Mouse (Mus musculus): ENCODE measurements at regions not wholly inside any gene's neighbourhood (a gene's known extent, or its start where the extent isn't known, plus 50 kb on each side); places are given as distances from the start of the nearest gene placed in this dataset.
"Not testable (repeated sequence)": the region's sequence is repeated elsewhere in the genome, so short reads cannot be mapped to it uniquely, and the experiment has no call there.

DNA sequence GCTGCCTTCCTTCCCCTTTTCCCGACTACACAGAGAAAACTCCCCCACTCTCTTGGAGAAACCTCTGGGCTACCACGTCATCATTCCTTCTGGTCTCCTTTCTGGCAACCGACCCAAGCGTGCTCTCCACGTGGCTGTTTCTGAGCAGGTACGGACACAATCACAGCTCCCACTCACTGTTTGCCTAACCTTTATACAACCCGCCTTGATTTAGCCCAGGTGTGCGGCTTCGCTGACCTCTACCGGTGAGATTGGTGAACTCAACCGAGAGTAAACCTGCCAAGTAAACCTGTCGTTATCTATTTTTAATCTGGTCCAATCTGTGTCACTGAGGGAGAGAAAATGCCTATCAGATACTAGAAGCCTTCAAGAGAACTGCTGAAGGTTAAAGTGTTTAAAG lies 142.7 kb upstream of the Gnai1 start:
- DNase-seq: no peak

DNA sequence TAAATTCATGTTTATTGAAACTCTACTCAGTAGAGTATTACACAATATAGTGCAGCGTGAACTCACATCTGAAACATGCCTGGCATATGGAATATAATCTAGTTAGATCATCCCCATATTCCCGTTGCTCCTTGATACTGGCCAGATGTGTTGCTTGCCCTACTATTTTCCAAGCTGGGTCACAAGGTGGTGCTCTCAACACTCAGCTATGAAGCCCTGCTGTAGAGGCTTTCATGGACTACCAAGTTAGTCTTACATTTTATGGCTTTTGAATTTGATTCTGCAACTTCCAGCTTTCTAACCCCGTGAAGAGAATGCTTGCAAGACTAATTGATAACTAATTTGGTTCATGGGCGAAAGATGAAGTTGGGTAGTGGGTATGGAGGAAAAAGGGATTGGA lies 134.2 kb upstream of the Gnai1 start:
- DNase-seq: no peak

DNA sequence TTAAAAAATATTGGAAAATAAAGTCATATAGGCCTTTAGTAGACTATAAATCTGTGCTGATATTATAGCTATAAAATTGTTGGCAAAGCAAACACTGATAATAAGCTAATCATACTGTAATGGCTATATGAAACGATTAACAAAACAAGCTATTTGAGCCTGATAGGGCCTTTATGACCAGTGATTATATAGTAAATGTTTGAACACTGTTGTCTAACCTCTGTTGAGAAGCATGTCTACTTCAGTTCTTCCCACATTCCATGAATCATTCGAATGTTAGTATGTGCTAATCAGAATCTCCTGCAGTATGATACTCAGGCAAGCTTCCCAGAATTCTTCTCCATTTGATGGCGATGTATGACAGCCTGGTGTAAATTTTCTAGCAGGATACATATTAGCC lies 129.6 kb upstream of the Gnai1 start:
- DNase-seq: no peak

DNA sequence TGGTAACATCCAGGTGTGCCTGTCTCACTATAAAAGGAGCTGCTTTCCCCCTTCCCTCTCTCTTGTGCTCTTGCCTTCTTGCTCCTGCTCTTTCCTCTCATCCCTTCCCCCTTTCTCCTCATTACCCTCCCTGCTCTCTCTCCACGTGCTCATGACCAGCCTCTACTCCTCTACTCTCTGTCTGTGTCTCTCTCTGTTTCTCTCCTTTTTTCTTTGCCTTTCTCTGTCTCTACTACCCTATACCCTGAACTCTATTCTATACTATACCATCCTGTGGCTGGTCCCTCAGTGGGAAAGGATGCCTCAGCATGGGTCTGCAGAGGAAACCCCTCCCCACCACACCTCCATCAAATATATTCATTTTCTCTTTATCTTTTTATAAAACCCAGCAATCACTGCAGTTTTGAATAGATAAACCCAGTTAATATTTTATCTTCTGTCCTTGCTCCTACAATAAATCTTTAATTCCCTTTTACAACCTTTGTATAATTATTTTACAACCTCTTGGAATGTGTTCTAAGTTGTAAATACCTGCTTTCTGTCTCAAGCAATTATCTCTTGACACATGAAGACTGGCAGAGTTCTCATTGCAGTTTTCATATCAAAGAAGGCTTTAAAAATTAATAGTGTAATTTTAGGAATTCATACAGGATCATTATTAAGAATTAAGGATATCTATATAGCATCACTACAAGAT lies 127.1 kb upstream of the Gnai1 start:
- DNase-seq: no peak

DNA sequence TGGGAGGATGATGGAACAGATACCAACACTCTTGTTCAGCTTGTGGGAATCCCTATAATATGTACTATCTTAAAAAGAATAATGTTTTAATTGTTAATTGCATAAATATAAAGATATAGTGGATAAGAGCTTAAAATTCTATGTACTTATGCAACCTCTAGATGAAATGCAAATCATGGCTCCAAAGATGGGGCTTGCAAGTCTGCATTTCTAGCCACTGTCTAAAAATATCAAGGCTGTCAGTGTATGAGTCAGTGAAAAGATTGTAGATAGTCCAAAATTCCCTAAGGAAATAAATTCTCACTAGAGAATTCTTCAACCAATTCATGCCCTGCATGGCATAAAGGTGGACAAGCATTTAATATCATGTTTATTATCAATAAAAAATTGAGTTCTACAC lies 124.2 kb upstream of the Gnai1 start:
- no peak for DNase-seq

DNA sequence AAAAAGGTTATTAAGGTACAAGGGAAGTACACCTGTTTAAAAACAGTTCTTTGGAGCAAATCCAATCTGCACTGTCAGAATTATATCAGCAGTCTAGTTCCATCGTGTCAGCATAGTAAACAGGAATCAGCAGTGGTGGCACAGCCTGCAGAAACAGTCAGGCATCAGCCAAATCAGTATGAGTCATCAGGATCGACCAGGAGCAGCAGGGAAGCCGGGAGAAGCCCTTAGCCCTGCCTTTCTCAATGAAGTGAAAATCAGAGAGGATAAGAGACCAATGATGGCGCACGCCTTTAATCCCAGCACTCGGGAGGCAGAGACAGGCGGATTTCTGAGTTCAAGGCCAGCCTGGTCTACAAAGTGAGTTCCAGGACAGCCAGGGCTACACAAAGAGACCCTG lies 118.3 kb upstream of the Gnai1 start:
- DNase-seq: peak in 1 of 2 experiments; percentile 9

DNA sequence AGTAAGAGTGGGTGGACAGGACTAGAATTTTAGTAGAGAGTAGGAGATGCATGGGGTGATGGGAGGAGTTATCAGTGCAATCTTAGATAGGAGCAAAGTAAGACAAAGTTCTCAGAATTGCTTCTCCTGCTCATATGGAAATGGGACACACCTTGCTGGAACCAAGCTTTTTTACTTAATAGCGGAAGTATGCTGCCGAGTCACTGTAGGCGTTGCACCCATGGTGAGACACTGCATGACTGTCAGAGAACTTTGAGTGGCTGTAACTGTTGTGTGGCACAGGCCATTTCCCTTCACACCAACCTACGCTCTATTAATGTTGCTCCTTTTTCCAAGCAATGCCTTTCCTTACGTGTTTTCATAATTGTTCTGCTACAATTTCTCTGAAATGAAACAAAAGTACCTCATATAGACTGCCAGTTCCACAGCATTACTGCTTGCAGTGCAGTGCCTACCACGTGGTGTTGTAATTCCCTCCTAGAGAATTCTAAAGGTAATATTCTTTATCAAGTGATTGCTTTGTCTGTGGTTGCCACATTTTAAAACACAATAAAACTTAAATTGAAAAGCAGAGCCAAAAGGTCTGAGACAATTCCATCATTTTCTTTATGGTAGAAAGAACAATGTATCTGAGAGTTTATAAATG lies 117.3 kb upstream of the Gnai1 start:
- no peak for DNase-seq

DNA sequence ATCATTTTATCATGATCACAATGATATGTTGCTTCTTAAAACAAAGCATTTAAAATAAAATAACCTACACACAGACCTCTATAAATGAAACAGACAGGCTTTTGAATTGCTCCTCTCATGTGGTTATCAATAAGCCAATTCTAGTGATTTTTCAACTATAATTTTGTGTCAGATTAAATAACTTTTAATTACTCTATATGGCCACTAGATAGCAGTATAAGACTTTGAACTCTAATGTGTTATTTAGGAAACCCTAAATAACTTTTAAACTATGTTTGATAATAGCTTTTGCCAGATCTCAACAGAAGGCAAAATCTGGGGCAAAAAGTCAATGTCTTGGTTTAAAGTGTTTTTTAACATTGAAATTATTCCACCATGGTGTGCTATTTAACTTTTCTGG lies 112.0 kb upstream of the Gnai1 start:
- DNase-seq: no peak

DNA sequence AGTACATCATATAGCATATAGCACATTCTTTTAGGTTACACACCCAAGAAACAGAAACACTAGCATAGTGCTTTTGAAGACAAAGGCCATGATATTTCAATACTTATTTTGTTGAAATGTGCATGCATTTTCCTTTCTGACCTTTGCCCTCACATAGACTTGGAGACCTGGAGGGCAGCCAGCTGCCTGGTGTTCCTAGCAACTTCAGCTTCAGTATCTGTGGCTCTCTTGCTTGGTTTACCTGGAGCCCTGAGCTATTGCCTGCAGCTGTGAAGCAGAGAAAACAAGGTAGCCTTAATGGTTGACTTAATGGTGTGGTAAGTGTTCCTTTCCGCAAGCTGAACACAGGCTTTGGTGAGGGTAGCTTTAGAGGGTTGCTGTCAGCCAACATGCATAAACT lies 97.6 kb upstream of the Gnai1 start:
- no peak for DNase-seq

DNA sequence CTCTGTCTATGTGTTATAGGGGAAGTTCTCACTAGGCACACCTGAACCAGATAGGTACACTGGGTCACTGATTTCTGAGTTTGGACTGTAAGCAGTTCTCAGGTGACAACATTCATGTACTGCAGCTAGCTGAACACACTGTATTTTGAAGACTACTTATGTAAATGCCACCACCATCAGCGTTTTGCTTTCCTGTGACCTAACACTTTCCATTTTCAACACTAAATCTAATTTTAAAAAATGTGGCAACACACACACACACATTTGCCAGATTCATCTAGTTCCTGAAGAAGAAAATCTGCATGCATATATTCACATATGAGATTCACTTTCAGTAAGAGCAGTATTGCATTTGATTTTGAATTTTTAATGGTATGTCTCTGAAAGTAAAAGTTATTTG lies 96.0 kb upstream of the Gnai1 start:
- DNase-seq: no peak

DNA sequence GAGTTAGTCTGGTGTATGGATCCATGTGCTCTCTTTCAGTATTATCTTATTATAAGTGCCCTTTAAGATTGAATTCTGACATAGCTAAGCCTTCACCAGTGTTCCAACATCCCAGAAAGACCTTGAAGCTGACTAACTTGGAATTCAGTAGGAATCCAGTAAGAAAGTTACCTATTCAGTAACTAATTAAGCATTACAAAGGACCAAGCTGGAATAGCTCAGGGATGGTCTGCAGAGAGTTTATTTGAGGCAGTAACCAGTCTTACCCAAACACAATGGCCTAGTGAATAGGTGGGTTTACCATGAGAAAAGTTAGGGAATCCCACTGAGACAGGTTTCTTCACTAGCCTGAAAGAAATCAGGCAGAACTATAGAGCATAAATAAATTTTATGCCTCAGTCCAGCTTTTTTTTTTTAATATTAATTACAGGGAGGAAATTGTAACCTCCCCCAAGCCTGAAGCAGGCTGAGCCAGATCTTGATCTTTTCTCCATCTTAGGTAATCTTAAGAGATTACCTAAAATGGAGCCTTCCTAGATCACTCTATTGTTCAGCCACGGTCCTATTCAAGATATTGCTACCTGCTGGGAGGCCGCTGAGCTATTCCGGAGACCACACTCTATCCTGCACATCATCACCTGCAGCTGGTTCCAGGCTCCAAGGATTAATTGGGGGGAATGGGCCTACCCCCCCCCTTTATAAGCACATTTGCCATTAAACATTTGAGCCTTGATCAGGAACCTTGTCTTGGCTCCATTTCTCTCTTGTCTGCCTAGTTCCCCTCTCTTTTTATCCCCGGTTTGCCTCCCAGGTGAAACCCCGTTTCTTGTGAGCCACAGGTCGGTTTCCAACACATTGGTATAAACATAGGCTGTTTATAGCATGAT lies 93.0 kb upstream of the Gnai1 start:
- not testable (repeated sequence) for DNase-seq

DNA sequence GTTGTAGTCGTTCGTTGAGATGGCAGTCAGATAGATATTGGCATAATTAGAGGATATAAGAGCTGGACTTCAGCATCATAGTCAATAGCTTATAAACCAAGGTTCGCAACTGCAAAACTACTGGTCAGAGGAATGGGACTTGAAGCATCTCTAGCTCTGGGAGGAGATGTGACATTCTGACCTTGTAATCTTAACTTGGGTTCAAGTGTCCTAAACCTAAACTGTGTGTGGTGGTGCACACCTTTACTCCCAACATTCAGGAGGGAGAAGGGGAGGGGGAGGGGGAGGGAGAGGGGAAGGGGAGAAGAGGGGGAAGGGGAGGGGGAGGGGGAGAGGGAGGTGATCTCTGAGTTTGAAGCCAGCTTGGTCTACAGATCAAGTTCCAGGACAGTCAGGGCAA lies 89.1 kb upstream of the Gnai1 start:
- no peak for DNase-seq

DNA sequence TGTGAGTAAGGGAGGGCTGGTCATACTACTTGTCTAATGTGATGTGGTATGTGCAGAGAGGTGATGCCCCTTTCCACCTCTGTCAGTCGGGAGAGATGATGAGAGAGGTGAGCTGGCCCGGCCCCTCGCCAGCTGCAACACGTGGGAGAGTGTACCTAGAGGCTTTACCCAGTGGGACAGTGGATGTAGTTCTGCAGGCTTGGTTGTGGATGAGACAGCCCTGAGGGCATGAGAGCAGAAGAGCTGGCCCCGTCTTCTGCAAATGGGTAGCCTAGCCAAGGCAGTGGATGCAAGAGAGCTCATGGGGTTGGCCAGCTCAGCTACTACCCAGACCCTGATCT lies 88.1 kb upstream of the Gnai1 start:
- no peak for DNase-seq

DNA sequence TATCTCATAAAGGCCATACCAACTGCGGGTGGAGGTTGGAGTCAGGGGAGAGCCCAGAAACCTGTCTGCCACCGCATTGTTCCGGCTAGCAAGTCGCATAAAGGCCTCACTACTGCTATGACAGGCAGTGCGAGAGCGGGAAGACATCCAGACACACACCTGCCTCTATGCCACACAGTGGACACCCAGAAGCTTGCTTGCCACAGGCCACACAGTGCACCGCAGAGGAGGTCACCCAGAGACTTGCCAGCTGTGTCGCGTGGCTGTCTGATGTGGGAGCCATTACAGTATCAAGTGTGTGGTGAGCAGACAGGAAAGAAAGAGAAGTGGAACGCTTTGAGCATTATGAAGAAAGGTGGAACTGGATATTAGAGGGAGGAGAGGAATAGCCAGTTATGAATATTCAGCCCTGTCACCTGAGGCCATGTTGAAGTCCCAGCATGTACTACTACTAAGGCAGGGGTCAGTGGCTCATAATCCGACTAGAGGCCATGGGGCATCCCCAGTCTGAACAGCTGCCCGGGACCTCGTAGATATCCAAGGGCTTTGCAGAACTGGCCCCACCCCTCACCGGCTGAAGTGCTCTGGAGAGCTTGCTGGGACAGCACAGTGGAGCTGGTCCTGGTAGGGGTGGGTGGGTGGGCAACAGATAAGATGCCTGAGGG lies 87.6 kb upstream of the Gnai1 start:
- no peak for DNase-seq

DNA sequence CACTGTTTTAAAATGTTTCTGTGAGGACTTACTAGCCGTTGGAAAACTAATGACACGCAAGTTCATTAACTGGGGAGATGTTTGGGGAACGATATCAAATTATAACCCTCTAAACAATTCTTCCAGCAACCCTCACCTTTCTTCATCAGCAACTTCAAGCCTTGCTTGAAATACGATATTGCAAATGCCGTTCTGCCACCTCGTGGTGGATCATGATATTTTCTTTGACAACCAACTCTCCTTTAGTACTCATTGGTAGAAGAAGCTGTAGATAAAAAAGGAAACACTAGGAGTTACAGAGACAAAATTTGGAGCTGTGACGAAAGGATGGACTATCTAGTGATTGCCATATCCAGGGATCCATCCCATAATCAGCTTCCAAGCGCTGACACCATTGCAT lies 85.8 kb upstream of the Gnai1 start:
- DNase-seq: peak; percentile 51 to 83

DNA sequence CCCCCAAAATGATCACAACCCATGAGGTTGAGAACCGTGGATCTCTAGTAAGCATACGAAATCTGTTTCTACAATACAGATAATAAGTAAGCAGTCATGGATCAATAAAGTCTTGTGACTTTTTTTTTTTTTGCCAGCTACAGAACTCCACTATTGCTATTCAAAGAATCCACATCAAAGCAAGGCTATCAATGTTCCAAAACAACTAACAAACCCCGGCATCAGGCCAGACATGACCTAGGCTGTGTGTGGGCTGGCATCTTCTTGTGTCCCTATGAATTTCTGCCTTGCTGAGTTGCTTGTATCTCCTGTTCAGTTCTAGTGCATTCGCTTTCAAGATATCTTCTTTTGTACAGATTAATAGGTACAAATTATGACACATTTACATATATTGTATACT lies 79.8 kb upstream of the Gnai1 start:
- DNase-seq: no peak

DNA sequence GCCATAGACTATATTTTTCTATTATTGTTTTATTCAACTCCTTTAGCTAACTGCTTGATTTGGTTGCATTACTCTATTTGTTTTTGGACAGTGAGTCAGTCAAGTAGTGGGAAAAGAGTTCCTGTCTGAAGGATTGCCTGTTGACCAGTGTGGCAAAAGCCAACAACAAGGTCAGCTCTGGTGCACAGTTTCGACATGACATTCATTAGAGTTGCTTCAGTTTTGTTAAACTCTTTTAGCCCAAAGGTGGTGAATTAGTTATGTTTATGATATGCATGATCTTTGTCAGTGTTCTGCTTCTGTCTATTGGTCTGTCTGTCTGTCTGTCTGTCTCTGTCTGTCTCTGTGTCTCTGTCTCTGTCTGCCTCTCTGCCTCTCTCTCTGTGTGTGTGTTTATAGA lies 79.1 kb upstream of the Gnai1 start:
- DNase-seq: no peak

DNA sequence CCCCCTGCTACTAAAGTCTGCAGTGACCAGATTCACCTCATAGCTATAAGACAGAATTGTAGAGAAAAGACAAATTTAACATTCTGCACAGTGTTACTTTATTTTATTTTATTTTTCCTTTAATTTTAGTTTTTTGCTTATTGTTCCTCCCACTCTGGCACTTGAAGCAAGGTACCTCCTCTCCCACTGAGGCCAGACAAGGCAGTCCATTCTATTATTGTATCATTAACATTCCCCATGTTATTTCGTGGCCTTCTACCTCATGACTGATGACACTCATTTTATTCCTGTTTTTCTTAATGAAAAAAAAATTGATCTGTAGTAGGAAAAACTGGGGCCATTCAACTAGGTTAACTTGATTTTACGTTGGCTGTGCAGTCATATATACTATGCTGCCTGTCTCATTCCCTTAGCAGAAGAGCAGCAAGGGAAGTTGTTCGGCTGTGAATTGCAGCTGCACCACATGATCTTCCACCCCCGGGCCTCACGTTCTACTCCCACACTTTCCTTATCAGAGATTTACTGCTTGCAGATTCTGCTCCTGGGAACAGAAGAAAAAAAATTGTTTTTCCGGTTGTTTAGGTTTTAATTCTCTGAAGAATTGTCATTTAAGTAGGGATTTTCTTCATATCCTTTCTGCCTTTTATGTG lies 76.1 kb upstream of the Gnai1 start:
- no peak for DNase-seq

DNA sequence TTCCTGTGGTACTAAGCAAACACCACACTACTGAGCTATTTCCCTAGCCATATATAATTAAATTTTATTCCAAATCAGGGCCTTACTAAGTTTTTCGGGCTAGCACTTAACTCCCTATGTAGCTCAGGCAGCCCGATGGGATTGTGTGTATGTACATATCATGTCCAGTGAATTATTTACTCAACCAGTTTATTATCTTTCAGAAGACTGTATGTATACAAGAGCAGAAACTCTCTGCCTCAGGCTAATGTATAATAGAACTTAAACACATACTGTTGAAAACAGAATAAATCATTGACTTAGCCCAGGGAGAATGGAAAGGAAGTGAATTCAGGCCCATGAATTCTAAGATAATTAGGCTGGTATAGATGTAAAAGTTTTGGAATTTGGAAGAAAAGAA lies 74.1 kb upstream of the Gnai1 start:
- DNase-seq: no peak

DNA sequence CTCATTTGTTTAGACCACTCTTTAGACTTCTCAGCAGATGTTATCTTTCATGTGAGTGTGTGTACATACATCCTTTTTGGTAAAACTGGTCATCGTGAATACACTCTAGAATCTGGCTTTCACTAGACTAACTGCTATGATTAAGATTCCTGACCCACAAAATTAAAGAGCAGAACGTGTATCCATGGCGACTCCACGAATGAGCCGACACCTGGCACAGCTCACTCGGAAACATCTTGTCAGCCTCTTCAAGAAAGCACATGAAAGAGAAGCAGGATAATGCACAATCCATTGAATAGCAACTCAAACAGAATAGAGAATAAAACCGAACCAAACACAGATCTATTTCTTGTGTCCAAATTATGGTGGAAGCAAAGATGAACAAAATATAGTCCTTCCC lies 73.1 kb upstream of the Gnai1 start:
- DNase-seq: no peak

DNA sequence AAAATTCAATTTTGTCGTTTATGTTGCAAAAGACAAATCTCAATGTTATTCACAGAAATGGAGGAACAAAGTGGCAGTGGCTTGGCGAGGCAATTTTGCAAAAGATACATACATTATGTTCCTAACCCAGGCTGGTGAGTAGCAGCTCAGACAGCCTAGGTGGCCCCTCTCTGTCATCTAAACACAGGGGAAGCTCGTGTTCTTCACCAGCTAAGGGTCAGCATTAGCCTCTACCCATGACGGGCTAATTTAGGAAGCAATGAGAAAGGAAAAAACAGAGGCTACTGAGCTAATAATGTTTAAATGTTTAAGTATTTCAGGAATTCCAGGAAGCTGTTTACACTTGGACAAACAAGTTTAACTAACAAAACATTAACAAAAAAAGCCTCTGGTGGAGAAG lies 64.9 kb upstream of the Gnai1 start:
- no peak for DNase-seq

DNA sequence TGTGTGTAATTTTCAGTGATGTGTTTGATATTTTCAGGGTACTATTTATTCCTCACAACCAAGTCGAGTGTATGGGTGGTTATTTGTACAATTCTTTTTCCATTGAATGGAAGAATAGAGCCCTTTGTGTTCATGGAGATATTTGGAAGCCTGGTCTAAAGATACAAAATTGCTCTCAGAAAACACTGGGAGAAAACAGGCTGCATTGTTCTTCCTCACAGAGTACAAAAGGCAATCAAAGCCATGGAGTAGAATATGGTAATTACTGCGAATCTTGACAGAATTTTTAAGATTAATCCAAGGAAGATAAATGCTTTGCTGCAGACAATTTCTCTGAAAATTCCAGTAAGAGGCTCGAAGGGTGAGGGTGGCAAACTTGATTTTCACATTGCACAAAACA lies 54.7 kb upstream of the Gnai1 start:
- DNase-seq: no peak
